Mouse (Mus musculus) adrenal gland, adult 18-20 months (tissue): ENCODE measurements at regions not wholly inside any gene's neighbourhood (a gene's known extent, or its start where the extent isn't known, plus 50 kb on each side); places are given as distances from the start of the nearest gene placed in this dataset.
A peak's percentile ranks its signal among the peaks of the same experiment; 100 is the strongest.

ENCODE experiments used
- DNase-seq, 2 experiments: peaks; one replicate each; pipeline ENCODE4 v3.0.0; 2021 to 2022; ENCODE audit warnings: low spot score in 2 of 2

DNA sequence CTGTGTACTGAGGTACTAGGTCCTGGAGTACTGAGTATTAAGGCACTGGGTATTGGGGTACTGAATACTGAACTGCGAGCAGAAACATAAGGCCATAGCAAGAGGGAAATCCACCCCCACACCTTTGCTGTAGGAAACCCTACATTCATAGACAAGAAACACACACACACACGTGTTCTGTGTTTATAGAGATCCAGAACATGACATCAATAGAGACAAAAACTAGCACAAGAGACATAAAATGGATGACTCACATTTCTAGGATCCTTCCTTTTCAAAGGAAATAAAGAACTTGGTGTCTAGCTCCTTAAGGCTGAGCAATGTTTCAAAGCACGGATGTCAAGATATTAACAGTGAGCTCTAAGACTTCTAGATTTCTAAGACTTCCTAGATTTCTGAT lies 49.9 kb upstream of the Nepro start:
- DNase-seq: no peak

DNA sequence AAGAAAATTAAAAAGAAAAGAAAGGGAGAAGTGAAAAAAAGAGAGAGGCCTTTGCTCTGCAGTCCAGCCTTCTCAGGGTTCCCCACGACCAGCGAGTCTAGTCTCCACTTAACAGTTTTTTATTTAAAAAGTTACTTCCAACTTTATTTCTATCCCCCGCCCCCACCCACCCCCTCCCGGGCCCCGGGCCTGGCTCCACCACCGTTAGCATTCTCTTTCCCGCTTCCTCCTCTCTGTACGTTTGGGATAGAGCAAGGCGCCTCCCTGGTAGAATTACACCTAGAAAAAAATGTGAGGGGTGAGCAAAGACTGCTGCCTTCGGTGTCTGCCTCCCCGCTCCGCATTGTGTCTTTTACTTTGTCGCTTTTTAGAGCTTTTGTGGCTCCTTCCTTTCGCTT lies 51.7 kb upstream of the Nepro start:
- DNase-seq: no peak

DNA sequence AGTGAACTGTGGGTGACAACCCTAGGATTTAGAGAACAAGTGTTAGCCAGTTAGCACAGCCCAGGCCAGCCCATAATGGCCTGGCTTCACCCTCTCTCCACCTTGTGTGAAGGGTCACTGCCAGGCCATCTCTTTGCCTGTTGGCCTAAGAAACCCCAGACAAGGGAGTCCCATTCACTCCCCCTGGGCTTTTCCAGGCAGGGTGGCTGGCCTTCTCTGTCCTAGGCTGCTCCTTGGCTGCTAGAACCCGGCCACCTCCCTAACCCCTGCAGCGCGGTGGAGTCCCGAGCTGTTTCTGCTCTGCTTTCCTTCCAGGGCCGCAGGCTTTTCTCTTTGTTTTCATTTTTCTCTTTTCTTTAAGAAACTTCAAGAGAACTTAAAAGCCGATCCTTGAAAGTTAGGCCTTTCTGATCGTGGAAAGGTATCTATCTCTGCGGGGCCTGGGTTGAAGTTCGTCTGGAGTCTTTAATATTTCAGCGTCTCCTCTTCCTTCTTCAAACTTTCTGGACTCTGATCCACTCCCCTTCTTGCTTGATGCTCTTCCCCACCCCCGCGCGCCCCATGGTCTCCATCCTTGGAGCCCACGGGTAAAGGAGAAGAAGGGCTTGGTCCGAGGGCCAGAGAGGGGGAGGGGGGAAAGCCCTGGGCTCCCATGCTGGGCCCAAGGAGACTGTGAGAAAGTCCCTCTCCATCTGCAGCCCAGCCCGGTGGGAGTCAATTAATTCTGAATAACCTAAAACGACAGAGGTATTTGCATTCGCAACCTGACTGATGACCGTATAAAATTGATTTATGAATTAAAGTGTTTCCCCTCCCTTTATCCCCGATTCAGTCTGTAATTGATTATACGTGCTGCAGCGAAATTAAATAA lies 52.3 kb upstream of the Nepro start:
- no peak for DNase-seq

DNA sequence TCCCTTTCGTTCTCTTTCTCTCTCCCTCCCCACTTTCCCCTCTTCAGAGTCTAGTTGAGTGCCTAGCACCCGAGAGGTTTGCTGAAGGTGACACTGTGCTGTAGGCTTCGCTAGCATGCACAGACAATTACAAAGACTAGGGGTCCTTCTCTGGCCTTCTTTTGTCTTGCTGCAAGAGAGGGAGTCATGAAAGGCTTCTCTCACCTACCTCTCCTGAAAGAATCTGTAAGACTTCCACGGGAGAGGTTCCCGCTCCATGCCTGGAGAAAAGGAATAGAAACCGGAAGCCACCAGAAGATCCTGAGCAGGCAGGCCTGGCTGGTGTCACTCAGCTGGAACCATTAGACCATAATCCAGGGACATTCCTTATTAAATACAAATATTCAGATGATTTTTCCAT lies 56.0 kb upstream of the Nepro start:
- DNase-seq: no peak

DNA sequence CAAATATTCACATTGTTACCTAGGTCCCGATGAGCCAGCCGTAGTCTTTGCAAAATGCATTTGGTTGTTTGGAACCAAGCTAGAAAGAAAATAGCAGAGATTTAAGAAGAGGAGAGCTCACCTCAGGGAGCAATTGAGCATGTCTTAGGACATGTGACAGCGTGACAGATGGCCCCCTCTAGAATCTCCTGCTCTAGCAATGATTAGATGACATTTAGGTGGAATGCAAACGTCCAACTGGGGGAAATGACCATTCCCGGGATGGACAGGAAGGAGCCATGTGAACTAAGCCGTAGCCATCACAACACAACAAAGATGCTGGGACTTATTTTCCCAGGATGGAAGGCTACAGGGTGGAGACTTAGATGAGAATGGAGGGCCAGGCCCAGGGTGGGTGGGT lies 57.0 kb upstream of the Nepro start:
- DNase-seq: no peak

DNA sequence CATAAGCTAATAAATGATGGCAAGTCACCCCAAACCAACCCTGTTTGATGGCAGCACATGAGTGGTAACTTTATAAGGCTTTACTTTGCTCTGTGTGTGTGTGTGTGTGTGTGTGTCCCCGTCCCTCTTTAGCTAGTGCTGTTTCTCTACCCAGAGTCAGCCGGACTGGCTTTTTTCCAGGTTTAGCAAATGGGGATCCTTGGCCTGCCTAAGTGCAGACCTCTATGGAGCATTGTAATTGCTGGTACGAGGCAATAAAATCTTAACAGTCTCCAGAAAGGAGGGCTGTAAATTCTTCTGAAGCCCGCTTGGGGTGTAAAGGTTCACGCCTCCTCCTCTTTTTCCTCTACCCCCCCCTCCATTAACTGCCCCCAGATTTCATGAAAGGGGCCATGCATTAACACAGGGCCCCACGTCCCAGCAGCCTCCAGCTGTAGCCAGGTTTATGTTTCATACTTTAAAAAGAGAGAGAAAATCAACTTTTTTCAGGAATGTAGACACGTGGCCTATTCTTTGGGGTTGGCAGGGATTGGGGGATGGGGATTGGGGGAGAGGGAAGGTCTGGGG lies 57.6 kb upstream of the Nepro start:
- DNase-seq: no peak

DNA sequence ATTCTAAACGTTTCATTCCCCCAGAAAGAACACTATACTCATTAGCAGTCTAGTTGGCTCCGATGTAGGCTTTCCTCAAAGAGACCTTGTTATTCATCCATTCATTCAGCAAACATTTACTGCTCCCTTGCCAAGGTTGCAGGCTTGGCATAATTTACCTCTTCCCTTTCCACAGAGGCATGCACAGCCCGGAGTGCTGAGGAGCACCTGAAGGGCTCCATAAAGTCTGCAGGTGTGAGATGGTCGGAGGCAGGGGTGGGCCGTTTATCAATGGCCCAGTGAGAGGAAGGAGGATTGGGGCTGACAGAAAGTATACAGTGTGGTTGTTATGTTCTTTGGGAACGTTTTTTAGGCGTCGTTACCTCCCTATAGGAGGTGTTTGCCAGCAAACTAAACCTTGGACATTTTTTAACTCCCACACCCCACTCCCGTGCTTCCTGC lies 58.6 kb upstream of the Nepro start:
- no peak for DNase-seq

DNA sequence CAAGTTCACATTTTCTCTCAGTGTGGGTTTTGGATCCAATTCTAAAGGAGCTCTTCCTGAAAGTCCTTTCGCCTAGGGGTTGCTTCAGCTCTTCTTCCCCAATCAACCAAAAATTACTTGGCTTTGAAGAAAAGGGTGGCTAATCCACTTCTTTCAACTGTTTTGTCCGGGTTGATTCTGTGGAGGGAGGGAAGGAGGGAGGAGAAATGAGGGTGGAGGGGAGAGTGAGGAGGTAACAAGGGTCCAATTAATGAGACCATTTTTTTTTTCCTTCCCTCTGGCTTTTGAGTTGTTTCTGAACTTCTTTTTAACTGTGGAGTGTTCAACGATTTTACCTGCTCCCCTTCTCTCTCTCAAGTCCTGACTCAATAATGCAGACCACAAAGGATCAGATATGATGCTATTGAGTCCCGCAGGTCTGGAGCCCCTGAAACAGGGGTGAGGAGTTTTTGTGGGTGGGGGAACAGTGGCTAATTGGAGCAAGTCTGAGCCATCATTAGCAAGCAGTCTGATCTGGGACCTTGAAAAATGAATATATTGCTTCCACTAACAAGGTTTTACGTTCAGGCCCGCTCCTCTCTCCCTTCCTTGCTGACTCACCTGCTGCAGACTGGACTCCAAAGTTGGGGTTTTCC lies 61.0 kb upstream of the Nepro start:
- no peak for DNase-seq

DNA sequence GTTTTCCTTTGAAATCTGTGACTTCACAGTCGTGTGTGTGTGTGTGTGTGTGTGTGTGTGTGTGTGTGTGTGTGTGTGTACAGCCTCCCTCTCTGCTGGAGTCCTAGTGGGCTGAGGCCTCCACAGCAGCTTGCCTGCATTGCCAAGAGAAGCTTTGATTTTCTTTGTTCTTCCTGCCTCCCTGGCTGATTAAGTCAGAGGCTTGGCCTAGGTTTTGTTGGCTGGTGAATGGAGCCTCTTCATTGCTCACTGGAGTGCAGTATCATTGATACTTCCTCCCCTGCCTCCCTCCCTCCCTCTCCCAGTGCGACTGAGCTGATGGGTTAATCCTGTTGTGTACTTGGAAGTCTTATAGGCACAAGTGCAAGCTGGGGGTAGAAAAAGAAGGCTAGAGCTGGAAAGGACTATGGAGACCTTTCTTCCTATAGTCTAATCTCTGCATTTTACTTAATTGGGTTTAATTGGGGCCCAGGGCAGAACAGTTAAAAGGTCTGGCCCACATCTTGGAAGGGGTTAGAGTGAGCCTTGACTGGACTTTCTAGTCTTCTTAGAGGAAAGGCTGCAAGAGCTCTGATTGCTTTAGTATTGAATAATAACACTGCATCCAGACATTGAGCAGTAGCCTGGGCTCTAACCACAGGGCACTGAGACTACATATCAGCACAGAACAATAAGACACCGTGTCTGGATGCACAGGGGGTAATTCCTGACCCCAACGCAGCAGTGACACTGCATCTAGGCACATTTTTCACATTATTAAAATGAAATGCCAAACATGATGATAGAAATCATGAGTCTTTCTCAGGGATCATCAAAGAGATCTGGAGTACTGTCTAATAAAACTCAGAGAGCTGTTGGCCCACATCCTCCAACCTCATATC lies 62.9 kb upstream of the Nepro start:
- DNase-seq: no peak

DNA sequence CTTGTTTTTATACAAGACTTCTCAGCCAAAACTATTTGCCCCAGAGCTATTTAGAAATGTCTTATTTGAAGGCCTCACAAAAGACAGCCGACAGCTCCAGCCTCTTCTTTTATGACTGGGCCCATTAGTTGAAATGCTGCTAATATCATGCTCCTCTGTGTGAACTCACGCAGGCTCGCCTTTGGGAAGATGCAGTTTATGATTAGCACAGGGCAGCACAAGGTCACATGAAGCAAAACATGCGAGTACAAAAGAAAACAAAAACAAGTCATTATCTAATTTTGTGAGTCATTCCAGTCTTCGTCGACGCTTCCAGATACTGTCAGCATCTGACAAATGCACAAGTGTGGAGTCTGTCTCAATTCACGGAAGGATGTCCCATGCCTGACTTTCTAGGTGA lies 65.8 kb upstream of the Nepro start:
- DNase-seq: no peak

DNA sequence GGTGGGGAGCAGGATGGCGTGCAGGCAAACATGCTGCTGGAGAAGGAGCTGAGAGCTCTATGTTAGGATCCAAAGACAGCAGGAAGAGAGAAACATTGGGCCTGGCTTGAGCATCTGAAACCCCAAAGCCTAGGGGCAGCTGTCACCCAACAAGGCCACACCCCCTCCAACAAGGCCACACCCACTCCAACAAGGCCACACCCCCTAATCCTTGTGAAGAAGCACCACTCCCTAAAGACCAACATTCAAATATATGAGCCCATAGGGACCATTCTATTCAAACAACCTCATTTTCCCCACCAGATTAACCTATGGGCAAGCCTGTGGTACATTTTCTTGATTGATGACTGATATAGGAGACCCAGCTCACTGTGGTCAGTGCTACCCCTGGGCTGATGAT lies 67.9 kb upstream of the Nepro start:
- no peak for DNase-seq

DNA sequence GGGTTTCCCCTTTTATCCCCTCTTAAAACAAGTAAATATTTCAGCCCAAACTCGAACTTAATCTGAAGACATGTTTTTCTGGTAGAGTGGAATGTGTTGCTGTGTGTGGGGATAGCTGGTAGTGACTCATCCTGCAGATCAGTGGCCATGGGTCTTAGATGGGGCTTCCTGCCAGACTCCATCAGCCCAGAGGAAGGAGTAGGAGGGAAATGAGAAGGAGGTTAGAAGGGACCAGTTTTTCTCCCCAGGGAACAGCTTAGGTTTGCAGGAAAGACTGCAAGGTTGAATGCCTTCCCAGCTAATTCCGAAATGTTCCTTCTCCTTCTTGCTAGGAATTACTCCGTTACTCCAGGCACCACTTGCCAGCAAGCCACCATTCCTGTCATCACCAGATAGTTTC lies 68.8 kb upstream of the Nepro start:
- no peak for DNase-seq

DNA sequence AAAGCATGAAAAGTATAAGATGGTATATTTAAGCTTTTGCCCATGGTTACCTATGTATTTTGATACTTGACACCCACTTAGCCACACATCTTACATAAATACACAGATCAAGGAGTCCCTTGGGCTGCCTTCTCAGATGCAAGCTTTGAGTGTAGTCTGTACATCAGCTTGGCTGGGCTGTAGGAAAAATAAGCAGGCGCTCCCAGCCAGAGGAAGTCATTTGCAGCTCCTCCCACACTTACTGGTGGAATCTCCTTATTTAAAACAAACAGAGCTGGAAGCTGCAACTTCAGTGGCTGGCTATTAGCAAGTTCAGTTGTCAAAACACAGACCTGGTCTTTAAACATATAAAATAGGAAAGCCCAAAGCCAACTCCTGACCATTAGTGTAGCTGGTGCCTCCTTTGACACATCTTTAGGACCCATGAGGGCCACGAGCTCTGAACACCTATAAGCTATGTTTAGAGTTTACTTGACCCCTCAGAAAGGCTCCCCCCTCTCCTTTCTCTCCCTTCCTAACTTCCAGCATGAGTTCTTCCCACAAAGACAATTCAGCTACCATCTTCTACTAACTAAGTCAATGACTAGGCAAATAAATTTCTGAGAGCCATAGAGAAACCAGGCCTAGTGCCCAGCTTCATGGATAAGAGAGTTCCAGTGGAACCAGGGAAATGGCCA lies 75.4 kb upstream of the Nepro start:
- no peak for DNase-seq

DNA sequence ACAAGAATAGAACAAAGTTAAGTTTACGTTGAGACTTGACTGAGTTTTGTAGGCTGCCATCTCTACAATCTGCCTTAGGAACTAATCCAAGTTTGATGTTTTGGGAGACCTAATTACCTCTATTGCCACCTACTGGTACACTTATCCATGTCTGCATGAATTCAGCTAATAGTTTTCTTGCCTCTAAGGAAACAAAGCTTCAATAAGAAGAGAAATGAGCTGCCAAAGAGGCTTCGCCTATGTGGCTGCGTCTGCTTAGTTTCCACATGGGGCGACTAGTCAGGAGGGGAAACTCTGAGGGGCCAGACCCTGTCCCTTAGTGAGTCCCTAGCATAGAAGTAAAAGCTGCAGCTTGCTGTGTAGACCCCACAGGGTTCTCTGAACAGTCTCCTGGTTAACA lies 80.1 kb upstream of the Nepro start:
- DNase-seq: peak in 1 of 2 experiments; percentile 30

DNA sequence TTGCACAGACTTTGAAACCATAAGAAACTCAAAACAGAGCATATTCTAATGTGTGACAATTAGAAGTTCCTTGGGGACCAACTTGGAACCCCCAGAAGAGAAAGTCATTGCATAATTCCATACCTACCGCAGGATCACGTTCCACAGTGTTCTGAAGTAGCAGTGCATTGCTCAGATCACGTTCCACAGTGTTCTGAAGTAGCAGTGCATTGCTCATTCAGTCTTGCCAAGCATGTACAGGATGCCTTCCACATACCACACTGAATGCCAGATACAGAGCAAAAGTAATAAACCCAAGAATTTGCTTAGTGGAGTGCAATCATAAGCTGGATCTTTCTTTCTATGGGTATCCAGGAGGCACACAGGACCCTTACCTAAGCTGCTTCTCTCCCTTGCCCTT lies 78.4 kb upstream of the Boc start:
- DNase-seq: no peak

DNA sequence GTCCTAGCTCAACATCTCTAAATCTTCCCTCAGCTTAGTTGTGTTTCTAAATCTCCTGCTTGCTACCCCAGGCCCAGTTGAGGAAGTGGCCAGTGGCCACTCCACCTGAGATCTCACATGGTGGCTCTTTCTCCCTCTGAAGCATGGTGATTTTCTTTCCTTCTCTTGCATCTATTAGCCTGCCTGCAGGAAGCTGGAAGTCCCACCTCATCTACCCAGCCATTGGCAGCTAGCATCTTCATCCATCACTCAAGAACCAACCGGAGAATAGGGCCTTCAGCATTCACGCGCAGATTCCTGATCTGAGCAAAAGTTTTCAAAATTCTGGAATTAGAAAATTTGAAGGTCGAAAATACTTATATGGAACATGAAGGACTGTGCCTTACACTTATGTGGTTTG lies 75.8 kb upstream of the Boc start:
- DNase-seq: no peak

DNA sequence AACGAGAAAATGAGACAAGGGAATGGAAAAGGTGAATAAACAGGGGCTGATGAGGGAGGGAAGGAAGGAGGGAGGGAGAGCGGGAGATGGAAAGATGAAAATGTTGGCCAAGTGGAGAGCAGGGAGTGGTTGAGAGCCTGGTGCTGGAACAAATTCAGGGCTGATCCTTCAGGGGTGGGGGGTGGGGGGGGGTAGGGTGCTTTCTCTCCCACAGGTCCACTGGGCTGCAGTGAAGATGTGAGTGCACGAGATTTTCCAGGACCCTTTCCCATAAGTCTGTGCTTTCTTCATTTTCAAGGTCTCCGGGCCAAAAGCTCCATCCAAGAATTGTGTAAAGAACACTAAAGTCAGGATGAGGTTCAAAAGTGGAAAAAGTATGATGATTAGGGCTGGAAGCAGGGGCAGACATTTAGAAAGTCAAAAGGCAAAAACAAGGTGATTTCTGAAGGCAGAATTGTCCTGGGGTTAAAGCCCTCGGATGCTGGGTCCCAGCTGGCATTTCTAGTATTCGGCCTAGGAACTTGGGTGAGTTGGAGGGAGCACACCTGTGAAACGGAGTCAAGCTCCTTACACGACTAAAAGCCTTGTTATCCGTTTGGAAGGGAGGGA lies 74.5 kb upstream of the Boc start:
- DNase-seq: no peak

DNA sequence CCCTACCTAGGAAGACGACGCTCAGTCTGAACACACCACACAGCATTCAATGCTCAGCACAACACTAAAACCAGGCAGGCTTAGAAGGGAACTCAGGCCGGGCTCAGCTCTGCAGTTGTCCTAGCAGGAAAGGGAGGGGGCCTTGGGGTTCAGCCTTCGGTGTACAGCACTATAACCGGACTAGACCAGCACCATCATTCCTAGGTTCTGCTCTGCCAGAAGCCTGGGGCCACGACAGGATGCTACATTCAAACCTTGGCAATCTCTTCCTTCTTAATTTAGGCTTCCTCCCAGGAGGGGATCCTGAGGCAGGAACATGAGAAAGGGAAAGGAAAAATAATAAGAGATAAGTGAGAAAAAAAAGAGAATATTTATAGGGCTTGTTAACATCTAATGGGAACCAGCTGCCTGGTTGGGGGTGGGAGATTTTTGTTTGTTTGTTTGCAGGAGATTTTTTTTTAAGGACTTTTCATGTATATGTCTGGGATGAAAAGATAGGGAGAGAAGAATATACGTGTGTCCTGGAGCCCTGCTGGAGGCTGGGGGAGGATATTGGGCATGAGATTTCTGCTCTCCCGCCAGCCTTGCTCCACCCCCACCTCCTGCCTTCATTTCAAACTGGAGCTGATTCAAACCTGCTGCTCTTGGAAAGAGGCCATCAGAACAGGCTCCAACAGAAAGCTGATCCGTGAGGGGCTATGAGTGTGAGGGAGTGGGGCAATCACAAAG lies 73.8 kb upstream of the Boc start:
- DNase-seq: no peak

DNA sequence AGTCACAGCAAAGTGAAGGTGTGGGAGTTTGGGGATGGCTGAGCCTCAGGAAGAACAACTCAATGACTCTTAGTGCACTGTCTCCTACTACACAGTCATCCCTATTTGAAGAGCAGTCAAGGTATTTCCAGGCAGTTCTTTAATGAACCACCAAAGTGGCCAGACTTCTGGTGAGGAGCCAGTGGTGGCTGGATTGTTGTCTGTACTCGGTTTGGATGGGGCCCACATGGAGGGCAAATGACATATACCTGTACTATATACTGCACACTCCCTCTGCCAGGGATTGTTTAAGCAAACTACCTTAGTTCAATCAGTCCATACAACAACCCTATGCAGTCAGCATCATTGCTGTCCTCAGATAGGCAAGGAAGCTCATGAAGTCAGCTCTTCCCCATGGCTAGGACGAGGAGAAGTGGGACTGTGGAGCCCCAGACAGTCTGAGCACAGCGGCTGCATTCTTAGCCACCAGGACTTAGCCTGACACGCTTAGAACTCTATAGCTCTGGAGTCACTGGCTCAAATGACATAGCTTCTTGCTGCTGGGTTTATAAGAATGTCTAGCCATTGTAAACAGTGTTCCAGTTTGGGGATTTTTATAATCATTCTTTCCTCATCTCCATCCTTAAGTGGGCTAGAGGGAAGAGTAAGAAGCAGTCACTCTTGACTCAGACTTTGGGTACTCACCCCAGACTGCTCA lies 72.8 kb upstream of the Boc start:
- no peak for DNase-seq
